Mouse (Mus musculus) kidney, adult 2 months (tissue): ENCODE measurements around the gene Chd4.
A peak's percentile ranks its signal among the peaks of the same experiment; 100 is the strongest.

Experiments used
- CTCF ChIP-seq: fragments of 200-500 bp; conservative IDR thresholded peaks from 2 replicates; pipeline ENCODE4 v1.5.1; 2011; ENCODE audit warnings: low read depth, mild to moderate bottlenecking, control low read depth, low read length, moderate library complexity, mixed read lengths; ENCODE audit not compliant: insufficient read depth, insufficient read length
- POLR2A ChIP-seq: fragments of 200-500 bp; IDR thresholded peaks from one replicate; pipeline ENCODE4 v1.6.1; 2011; ENCODE audit warnings: low read depth, low read length, control low read depth

DNA sequence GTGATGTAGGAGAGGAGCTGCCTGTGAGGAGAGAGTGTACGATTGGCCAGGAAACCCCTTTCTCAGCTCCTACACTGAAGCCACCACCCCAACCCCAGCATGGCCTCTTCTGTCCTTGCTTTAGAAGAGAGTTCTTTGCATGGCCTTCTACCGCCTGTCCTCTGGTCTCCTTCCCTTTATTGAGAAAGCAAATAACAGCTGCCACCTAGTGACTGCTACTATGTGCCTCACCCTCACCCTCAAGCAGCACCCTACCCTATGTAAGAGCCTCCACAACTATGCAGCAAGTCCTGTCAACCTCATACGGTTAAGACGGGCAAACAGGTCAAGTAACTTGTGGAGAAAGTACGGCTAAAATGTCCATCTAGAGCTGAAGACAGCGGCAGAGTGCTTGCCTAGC is 74.4 kb downstream of the Chd4 start:
- no peak for TF ChIP-seq POLR2A
- TF ChIP-seq CTCF = peak; percentile 51
